Mouse (Mus musculus) frontal cortex, postnatal 10 days (tissue): ENCODE results near the gene Syp.

ENCODE experiments used
- DNase-seq, 2 experiments: peaks; one replicate each; pipeline ENCODE4 v3.0.0; 2022; ENCODE audit warnings: low spot score in 2 of 2, mixed read lengths in 1 of 2

Syp gene

DNA sequence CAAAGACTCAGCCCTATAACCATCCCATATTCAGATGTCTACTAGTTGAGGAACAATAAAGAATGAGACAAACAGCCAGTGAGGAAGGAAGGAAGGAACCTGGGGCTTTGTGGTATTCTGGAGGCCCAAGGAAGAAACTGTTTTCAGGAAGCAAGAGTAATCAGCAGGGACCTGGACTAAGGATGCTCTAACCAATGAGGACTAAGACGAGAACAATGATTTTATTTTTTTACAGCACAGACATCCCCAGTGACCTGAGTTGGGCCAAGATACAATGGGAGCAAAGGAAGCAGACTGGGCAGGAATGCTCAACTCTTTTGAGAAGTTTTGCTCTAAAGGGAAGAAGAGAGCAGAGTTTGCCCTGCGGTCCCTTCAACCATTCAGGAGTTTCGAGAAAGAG is 24.7 kb downstream of the Syp start:
- DNase-seq = no peak

DNA sequence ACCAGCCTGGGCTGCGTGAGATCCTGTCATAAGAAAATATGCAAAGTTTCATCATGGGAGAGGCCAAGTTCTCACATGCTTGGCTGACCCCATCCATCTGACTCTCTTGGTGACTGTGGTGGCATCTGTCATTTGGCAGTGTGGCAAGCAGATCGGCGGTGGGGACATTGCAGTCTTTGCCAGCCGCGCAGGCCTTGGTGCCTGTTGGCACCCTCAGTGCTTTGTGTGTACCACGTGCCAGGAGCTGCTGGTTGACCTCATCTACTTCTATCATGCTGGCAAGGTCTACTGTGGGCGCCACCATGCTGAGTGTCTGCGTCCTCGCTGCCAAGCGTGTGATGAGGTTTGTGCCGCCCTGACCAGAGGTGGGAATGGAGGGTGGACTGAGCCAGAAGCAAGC is 26.5 kb downstream of the Syp start:
- no peak for DNase-seq

DNA sequence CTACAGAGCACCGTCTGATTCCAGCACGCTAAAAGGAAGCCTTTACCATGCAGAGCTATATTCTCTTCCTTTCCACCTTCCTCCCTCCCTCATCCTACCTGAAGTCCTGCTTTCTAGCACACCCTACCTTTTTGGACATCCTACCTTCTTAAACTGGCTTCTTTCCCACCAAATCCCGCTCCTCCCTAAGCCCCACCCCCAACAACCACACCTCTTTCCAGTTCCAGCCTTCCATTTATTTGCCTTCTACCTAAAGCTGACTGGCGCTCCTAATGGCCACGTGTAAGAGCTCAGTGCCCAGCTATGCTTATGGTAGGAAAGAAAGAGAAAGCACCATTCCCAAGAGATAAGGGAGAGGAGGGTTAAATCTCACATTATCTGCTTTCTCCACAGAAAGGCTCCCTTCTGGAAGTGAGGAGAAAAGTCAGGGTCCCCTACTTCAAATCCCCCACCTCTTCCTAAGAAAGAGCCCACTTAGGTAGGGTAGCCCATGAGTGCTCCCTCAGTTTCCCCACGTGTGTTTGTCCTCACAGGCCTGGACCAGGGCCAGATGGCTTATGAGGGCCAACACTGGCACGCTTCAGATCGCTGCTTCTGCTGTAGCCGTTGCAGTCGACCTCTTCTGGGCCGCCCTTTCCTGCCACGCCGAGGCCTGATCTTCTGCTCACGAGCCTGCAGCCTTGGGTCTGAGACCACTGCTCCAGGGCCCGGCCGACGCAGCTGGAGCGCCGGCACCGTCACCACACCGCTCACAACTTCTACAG is 27.6 kb downstream of the Syp start:
- no peak for DNase-seq

DNA sequence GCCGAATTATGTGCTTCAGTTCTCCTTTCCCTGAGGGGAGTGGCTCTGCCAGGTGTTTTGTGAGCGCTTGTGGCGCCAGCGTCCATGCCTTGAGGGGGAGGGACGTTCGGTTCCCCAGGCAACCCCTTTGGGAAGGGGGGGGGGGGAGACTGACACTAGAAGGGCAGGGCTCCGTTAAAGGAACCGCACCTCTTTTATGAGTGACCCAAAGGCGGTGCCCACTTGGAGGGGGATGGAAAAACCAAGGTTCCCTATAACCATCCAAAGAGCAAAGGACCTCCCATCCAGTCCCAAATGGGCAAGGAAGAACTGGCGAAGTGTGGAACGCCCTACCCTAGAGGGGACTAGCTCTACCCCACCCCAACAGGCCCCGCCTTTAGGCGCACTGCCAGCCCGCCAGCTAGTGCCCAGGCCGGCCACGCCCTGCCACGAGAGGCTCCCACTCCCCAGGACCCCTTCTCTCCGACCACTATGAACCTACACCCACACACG is 32.2 kb downstream of the Syp start:
- peak; percentile 42 to 45 for DNase-seq

DNA sequence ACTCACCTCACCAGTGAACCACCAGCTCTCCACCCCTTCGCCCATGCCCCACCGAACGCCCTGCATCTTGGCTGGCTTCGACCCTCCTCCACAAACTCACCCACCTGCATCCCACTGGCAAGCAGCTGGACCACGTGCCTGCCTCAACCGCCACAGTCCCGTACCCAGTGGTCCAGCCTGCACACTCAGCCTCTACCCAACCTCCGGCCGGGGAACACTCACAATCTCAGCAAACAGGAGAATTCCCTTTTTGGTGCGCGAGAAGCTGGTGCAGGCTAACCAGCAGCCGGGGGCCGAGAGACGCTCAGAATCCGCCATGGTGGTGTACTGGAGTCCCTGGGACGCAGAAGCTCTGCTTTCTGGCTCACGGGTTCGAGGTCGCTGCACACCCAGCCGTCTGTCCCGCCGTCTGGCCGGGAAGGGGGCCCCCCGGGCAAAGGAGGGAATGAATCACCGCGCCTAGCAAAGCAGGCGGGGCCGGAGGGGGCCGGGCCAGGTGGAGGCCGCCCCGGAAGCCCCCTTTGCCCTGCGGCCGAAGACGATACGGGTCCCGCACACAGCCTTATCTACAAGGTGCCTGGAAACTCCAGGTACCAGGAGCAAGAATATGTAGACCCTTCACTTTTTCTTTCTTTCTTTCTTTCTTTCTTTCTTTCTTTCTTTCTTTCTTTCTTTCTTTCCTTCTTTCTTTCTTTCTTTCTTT is 32.8 kb downstream of the Syp start, which contains the start of gene Plp2:
Gene Plp2 (minus strand): TSS at position 470 of the 703 bp plus-strand sequence.
- DNase-seq = peak in 1 of 2 experiments; percentile 28

DNA sequence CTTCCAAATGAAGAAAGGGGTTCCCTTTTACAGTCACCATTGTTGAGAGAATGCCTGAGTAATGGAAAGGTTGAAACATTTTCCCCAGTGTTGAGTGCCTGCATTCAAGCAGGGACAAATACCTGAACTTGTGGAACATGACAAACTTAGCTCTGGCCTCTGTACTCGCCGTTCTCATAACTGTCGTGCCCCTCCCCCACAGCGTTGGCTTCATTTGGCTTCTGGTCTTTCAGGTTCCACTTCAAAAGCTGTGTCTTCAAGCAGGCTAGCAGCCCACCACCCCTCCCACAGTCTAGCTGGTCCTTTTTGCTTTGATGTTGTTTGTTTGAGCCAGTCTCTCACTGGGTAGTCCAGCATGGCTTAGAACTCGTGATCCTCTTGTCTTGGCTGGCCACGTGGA is 34.5 kb downstream of the Syp start:
- DNase-seq = no peak

DNA sequence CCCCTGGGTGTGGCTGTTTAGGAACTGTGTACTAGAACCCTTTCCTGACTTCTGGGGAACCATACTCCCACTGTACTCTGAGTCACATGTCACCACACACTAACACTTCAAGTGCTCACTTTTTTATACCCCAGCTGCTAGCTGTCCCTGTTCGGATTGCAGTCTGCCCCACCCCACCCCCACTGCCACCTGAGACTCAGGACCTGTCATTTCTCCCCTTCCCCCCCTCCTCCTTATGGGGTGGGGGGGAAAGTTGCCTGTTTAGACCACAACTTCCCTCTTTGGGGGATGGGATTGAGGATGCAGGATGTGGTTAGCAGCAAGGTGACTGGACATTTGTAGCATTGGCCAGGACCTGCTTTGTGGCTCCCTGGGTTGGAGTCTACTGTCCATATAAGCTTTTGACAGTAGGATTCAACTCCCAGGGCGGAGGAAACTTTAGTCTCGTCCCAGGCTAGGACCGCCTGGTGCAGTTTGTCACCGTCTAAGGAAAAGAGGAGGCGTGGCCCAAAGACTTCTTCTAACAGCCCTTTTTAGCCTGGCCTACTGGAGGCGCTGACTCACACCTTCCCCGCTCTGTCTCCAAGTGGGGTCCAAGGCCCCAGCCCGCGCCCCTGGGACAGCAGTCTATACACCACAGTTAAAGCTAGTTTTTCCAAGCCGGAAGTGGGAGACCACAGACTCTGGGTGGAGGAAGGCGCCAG is 35.5 kb downstream of the Syp start:
- no peak for DNase-seq

DNA sequence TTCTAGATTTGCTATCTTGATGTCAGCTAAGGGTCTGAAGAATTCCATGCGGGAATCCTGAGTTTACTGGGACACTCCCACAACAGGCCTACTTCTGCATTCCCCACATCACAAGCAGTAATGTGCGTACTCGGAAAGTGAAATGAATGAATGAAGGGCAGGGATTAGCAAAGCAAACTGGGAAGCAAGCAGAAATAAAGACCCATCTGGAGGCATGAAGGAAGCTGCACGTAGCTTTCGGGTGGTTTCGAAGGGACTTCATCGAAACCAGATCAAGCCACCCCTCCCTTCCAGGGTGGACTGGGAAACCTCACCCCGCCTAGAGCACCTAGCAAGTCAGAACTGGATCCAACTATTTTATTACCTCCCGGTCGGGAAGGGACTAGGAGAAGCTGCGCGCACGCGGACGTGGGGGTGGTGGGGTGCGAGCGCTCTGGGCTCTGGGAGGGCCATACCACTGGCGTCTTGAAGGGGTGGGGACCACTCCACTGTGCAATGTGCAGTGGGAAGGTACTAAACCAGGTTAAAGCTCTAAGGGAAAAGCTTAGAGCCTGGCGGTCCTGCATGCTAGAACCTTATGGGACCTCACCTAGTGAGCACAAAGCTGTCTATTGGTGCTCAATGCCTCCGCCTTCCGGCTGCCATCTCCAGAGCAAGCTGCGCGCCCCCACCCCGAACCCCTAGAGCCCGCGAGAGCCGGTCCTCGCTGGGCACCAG is 36.2 kb downstream of the Syp start:
- DNase-seq = no peak

DNA sequence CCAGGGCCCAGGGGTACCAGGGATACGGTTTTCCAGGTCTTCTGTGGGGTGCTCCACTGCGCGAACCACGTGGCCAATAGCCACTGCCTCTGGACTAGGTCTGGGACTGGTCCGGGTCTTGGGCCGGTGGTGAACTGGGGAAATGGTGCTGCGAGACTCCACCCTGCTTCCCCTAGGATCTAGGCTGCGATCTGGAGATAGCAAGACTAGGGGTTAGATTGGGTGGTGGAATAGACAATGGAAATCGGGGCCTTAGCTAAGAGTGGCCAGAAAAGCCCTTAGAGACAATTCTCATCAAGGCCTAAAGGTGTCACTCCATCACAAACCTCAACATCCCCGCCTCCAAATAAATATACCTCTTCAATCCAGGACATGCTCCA is 36.7 kb downstream of the Syp start:
- DNase-seq = no peak

DNA sequence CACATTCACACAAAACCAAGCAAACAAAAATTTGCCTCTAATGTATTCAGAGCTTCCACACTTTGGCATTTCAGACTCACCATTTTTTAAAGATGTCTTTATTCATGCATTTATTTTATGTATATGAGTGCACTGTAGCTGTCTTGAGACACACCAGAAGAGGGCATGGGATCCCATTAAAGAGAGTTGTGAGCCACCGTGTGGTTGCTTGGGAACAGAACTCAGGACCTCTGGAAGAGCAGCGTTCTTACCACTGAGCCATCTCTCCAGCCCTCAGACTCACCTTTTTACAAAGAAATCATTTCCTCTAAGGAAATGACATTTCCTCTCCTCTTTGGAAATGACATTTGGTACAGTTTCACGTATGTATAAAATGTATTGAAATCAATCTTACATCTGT is 40.7 kb downstream of the Syp start:
- DNase-seq = no peak

DNA sequence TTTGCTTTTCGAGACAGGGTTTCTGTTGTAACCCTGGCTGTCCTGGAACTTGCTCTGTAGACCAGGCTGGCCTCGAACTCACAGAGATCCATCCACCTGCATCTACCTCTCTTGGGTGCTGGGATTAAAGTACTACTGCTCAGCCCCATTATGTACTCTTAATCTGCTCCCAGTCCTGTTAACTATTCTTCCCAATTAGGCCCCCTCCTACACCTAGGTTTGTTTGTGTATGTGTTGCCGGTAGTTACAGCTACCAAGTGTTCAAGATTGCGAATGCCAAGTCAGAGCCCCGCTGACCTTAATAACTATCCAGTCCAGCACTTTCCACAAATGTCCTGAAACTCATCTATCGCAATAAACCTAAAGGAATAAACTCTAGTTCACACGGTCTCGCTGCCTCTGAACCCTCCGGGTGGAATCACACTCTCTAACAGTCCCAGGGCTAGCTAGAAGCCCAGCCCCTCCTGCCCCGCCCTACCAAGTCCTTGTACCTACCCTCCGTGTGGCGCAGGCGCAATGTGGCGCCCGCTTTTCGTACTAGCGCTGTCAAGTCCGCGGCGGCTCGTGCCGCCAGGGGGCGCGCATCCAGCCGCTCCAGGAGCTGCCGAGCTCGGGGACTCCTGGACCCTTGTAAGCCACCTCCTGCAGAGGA is 41.3 kb downstream of the Syp start:
- peak; percentile 65 to 75 for DNase-seq

DNA sequence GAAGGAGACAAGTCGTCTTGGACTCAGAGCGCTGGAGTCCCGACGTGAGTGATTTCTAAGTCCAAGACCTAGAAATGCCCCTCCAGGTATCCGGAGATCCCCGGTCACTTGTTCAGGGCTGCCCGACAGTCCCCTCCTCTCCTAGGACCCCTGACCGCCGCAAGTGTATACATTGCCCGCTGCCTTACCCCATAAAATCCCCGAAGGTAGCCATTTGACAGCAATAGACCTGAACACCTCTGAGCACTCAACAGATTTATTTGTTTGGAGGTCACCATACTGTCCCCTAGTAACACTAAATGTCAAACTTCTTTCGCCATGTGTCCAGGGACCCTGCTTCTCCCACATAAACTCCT is 41.8 kb downstream of the Syp start:
- DNase-seq = no peak

DNA sequence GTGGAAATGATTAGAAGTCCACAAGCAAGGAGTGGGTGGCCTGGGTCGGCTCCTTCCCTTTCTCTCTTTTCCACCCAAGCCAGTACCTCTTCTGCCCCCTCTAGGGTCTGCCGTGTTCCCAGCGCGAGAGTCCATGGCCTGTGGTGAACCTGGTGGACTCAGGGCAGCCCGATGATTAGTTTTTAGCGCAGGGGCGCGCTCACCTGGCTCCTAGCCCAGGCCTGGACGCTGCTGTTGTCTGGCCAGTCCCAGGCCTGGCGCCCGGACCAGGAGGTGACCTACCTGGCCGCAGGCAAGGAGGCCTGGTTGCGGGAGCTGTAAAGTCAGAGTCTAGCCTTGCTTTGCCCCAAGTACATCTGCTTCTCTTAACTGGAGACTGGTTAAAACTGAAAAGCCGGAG is 42.6 kb downstream of the Syp start, which contains the start of gene Magix:
Gene Magix (minus strand): TSS at position 388 of the 400 bp plus-strand sequence.
- DNase-seq = no peak

DNA sequence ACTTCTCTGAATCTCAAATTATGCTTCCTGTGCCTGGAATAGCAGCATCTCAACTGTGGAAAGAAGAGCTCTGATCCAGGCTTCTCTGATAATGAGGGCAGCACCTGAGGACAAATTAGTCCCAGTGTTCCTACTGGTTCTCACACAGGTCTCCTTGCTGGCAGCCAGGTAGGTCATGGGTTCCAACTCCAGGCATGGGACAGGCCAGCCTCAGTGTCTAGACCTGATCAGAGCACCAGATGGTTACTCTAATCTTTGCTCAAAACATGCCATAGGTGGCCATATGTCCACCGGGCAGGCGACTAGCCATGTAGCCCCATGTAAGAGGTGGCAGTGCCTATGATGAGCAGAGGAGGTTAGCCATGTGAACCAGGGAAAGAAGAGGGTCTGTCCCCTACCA is 50.0 kb downstream of the Syp start:
- no peak for DNase-seq

DNA sequence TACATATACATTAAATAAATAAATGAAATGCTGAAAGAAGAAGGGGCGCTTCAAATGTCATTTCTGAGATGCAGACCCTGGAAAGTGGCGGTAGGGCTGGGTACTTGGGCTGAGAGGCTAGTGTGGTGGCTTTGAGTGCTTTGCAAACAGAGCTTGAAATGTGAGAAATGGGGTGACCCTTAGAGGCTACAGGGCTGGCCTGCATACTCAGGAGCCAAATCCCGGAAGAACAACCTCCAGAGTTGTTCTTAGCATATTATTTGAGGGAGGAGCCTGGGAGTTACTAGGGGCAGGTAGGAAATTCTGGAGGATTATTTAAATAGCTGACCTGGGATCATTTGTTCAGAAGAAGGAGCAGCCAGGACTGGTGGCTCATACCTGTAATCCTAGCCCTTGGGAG is 52.2 kb downstream of the Syp start:
- DNase-seq = no peak

DNA sequence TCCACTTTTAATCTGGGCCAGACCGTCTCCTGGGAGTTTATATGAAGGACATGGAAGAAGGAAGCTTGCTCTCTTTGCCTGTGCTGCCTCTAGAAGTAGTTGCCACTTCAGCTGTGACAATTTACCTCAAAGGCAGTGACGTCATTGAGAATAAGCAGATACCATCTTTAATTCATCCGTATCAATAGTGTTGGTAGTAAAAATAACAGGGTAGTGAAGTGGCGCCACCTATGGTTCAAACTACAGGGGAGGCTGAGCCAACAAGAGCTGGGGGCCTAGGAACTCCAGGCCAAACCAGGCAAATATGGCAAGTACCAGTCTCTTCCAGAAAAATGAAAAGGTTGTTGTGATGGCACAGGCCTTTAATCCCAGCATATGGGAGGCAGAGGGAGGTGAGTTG is 54.6 kb downstream of the Syp start:
- DNase-seq = no peak

DNA sequence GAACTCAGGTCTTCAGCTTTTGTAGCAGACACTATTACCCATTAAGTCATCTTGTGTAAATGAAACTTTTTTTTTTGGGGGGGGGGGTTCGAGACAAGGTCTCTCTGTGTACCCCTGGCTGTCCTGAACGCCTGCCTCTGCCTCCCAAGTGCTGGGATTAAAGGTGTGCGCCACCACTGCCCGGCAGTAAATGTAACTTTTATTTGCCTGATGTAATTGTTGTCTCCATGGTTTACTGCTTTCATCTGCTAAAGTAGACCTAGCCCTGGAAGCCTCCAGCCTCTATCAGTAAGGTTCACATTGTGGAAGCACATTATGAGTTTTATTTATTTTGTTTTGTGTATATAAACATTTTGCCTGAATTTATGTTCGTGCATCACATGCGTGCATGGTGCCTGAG is 58.2 kb downstream of the Syp start:
- DNase-seq = no peak

DNA sequence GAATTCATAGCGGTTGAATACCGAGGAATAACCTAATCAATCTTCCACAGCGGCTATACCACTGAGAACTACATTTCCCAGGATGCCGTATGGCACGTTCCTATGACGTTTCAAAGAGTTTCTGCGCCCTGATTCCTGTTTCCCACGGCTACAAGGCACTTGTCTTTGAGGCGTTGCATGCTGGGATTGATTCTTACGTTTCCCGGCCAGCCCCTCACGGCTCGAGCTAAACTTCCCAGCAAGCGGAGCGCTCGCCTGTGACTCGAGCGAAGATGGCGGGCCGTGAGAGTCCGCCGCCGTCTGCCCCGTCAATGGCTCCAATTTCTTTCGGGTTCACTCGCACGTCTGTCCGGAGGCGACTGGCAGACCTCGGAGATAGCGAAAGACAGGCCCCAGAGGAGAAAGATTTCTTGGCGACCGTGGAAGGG is 58.7 kb downstream of the Syp start, which contains the start of gene Gpkow:
Gene Gpkow (plus strand): TSS at position 178 of the 428 bp plus-strand sequence.
- DNase-seq = peak; percentile 77 to 78
